Mouse (Mus musculus) liver, adult (tissue): ENCODE results near the gene Trappc6b.

Experiments used
- GATA4 ChIP-seq: IDR thresholded peaks from 2 replicates; pipeline ENCODE4 v1.6.1; 2014; ENCODE audit warnings: mild to moderate bottlenecking, low read length; ENCODE audit not compliant: insufficient replicate concordance

The Trappc6b gene

DNA sequence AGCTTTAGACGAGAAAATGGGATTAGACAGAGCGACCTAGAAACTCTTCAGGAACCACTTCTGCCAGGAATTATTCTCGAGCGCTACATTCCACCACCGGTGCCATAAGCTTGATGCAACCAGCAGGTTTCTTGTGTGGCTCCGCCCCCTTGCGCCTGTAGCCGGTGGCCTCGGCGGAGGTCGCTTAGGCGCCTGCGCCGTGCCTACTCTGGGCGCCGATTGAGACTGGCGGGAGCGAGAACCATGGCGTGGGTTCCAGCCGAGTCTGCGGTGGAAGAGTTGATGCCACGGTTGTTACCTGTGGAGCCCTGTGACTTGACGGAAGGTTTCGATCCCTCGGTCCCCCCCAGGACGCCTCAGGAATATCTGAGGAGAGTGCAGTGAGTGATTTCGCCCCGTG, 48.0 kb downstream of the Trappc6b start, which contains the start of gene Gemin2:
Gene Gemin2 (plus strand): TSS at position 160 of the 400 bp plus-strand sequence.
- TF ChIP-seq GATA4, result no peak

DNA sequence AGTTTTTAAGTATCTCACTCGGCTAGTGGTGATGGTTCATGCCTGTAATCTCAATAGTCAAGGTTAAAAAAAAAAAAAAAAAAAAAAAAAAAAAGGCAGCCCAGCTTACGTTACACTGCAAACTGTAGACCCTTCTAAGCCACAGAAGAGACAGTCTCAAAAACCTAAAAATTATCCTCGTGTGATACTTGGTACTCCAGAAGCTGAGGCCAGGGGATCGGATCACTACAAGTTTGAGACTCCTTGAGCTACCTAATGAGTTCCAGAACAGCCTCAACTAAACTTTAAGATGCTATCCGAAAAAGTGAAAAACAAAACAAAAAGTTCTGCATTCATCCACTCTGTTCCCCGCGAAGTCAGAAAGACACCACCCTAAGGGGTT, 48.6 kb downstream of the Trappc6b start:
- no peak for TF ChIP-seq GATA4

DNA sequence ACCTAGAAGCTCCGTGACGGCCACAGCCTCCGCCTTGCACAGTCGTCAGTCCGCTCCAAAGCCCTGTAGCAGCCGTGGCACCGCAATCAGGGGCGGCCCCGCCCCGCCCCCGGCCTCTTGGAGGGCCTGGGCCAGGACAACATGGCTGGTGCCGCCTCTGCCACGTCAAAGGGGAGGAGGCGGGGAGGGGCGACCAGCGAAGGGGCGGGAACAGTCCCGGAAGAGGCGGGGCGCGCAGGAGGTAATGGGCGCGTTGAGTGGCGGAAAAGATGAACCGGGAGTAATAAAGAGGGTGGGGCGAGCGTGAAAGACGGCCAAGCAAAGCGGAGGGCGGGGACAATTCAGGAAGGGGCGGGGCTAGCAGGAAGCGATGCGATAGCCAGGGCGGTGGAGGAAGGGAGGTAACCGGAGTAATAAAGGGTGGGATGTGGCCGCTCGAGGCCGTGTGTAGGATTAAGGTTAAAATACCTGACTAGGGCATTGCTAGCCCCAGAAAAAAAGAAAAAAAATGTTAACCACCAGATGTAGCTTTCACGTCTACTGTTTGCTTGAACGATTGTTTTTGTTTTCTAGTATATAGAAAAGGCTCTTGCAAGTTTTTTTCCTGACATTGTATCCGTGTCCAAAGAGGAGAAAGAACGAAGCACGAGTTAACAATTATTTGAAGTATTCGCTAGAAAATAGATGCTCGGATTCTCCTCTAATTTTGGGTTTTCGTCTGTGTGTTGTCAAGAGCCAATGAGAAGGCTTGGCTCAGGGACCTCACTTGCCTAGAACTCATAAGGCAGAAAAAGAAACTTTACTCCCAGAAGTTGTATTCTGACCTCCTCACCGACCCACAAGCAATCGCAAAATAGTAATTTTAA, 49.2 kb downstream of the Trappc6b start, which contains the start of gene Sec23a:
Gene Sec23a (minus strand): TSS at position 174 of the 866 bp plus-strand sequence.
- TF ChIP-seq GATA4, result peak; percentile 68; the same call in 1 of the 2 replicates

DNA sequence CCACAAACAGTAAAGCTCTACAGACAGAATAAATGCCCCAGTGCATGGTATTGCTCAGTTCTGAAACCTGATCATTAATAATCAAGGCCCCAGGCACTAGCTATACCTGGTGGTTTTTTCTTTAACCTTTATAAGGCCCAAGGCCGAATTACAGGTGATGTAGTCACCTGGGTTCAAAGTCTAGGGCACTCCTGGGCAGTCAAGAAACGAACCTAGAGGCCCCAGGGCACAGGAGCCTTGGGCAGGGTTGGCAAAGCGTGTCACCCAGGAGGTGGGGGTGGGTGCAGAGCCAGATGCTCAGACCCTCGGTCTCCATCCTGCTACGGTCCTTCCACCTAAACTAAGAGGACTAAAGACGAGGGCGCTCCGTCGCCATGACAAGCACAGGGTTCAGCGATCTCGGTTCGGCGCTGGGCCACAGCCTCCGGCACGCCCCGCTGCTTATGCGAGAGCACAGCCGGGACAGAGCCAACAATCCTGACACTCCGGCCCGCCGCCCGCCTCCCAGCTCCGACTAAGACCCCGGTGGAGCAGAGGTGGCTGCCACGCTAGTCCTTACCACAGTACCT, 49.9 kb downstream of the Trappc6b start:
- TF ChIP-seq GATA4, result no peak

DNA sequence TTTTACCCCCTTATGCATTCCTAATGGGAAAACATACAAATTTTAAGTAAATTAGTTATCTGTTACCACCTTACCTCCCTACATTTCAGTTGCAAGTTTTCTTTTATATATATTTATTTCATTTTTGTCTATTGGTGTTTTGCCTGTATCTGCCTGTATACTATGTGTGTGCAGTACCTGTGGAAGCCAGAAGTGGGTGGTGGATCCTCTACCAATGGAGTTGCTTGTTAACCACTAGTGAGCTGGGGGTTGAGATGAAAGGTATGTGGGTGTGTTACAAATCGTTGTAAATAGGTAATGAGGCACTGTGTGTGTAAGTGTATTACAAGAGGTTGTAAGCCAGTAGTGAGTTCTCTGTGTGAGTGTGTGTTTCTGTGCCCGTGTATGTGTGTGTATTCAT, 50.8 kb downstream of the Trappc6b start:
- TF ChIP-seq GATA4, result no peak
